Comparison of ENCODE assay signal across 13 mouse cellular contexts in genomic region chr17:63496153-63496552, GRCm38 (mm10). TPM values are rescaled to one million over a fixed set of nuclear protein-coding genes. Genes with fewer than 3 reads are reported as not detected.
A peak's percentile ranks its signal among the peaks of the same experiment; 100 is the strongest.
DNase-seq lines count a peak whose midpoint lies in the region; ATAC-seq lines count a peak whose summit lies in the region.
"Had no signal": no experiment of that assay in that cellular context is flagged by ENCODE, and none has a peak within 500 bp of the region (broad histone marks: within the 10 kb centered on the region; RNA-seq: fewer than 3 reads in every experiment).

No protein-coding gene starts in this region.

- no peaks in the 10 kb centered on the region for H3K9me3 ChIP-seq in embryonic facial prominence, embryonic 12.5 days
- H3K9me3 ChIP-seq in embryonic facial prominence, embryonic 10.5 days, result no peaks in the 10 kb centered on the region
- H3K9me3 ChIP-seq in hindbrain, embryonic 15.5 days, result no peaks in the 10 kb centered on the region
- H3K9me3 ChIP-seq in hindbrain, embryonic 12.5 days (replicated peaks), result no peaks in the 10 kb centered on the region
- no peaks in the 10 kb centered on the region for H3K9me3 ChIP-seq in lung, embryonic 16.5 days (ENCODE audit: control insufficient read depth, low read length)
- H3K9me3 ChIP-seq in midbrain, embryonic 16.5 days (replicated peaks; ENCODE audit: control insufficient read depth, low read length, poor library complexity, severe bottlenecking), result no peaks in the 10 kb centered on the region

- H3K4me2 ChIP-seq in embryonic facial prominence, embryonic 12.5 days (replicated peaks), result 0 out of 2 replicates have a peak overlapping the region, but pooled peaks have one; percentile 9
- H3K4me2 ChIP-seq in hindbrain, embryonic 15.5 days, result peak overlapping the region; percentile 2; the same call in 1 of the 2 replicates
- H3K4me2 ChIP-seq in hindbrain, embryonic 12.5 days (replicated peaks), result no peak overlapping the region
- H3K4me2 ChIP-seq in lung, embryonic 16.5 days (ENCODE audit: low read depth, low read length), result 0 out of 2 replicates have a peak overlapping the region, but pooled peaks have one; percentile 6
- peak overlapping the region; percentile 13 for H3K4me2 ChIP-seq in midbrain, embryonic 16.5 days (ENCODE audit: low read length)

- no peak for DNase-seq in embryonic facial prominence, embryonic 10.5 days (ENCODE audit: low spot score)
- no peak for DNase-seq in lung, postnatal 25 days (ENCODE audit: low spot score)
- DNase-seq in right cerebral cortex, adult 18-20 months, result no peak
- DNase-seq: adrenal gland, postnatal 14 days; cerebellum, postnatal 36 days; heart, postnatal 36 days; right cerebral cortex, postnatal 25 days; thymus, postnatal 14 days had no signal

- H3K4me3 ChIP-seq in embryonic facial prominence, embryonic 12.5 days, result no peak overlapping the region
- no peak overlapping the region for H3K4me3 ChIP-seq in embryonic facial prominence, embryonic 10.5 days
- no peak overlapping the region for H3K4me3 ChIP-seq in hindbrain, embryonic 15.5 days
- no peak overlapping the region for H3K4me3 ChIP-seq in hindbrain, embryonic 12.5 days
- no peak overlapping the region for H3K4me3 ChIP-seq in lung, embryonic 16.5 days (ENCODE audit: low read length)
- H3K4me3 ChIP-seq in midbrain, embryonic 16.5 days (ENCODE audit: low read depth, low read length), result no peak overlapping the region

- peaks cover 33% of the 10 kb centered on the region for H3K4me1 ChIP-seq in embryonic facial prominence, embryonic 12.5 days
- H3K4me1 ChIP-seq in embryonic facial prominence, embryonic 10.5 days, result peaks cover 49% of the 10 kb centered on the region
- H3K4me1 ChIP-seq in hindbrain, embryonic 15.5 days (replicated peaks), result peaks cover 66% of the 10 kb centered on the region
- peaks cover 38% of the 10 kb centered on the region for H3K4me1 ChIP-seq in hindbrain, embryonic 12.5 days
- peaks cover 49% of the 10 kb centered on the region for H3K4me1 ChIP-seq in lung, embryonic 16.5 days (replicated peaks; ENCODE audit: control insufficient read depth, insufficient read depth, low read length)
- H3K4me1 ChIP-seq in midbrain, embryonic 16.5 days (ENCODE audit: control insufficient read depth, insufficient read depth, low read length), result peaks cover 55% of the 10 kb centered on the region

- H3K9ac ChIP-seq in embryonic facial prominence, embryonic 12.5 days, result no peak overlapping the region
- H3K9ac ChIP-seq in hindbrain, embryonic 15.5 days, result no peak overlapping the region
- no peak overlapping the region for H3K9ac ChIP-seq in hindbrain, embryonic 12.5 days
- H3K9ac ChIP-seq in lung, embryonic 16.5 days (ENCODE audit: low read length), result peak overlapping the region; percentile 15; the same call in 1 of the 2 replicates
- no peak overlapping the region for H3K9ac ChIP-seq in midbrain, embryonic 16.5 days (ENCODE audit: low read depth, low read length)

- H3K27ac ChIP-seq in embryonic facial prominence, embryonic 12.5 days, result no peak overlapping the region
- no peak overlapping the region for H3K27ac ChIP-seq in embryonic facial prominence, embryonic 10.5 days (replicated peaks)
- no peak overlapping the region for H3K27ac ChIP-seq in hindbrain, embryonic 15.5 days (replicated peaks)
- no peak overlapping the region for H3K27ac ChIP-seq in hindbrain, embryonic 12.5 days
- no peak overlapping the region for H3K27ac ChIP-seq in lung, embryonic 16.5 days (ENCODE audit: low read length)
- H3K27ac ChIP-seq in midbrain, embryonic 16.5 days (ENCODE audit: low read length), result no peak overlapping the region

- H3K27me3 ChIP-seq in embryonic facial prominence, embryonic 12.5 days, result no peaks in the 10 kb centered on the region
- no peaks in the 10 kb centered on the region for H3K27me3 ChIP-seq in embryonic facial prominence, embryonic 10.5 days (replicated peaks; ENCODE audit: low read depth, poor library complexity, severe bottlenecking)
- H3K27me3 ChIP-seq in hindbrain, embryonic 15.5 days, result no peaks in the 10 kb centered on the region
- H3K27me3 ChIP-seq in hindbrain, embryonic 12.5 days, result no peaks in the 10 kb centered on the region
- no peaks in the 10 kb centered on the region for H3K27me3 ChIP-seq in lung, embryonic 16.5 days (ENCODE audit: control insufficient read depth, insufficient read depth, low read depth, low read length)
- no peaks in the 10 kb centered on the region for H3K27me3 ChIP-seq in midbrain, embryonic 16.5 days (ENCODE audit: control insufficient read depth, insufficient read depth, low read depth, low read length)

- WGBS in embryonic facial prominence, embryonic 12.5 days, result 35% methylated on average over 5 of the region's 5 CpGs
- WGBS in embryonic facial prominence, embryonic 10.5 days, result 47% methylated on average over 5 of the region's 5 CpGs
- 60% methylated on average over 5 of the region's 5 CpGs for WGBS in hindbrain, embryonic 15.5 days
- 66% methylated on average over 5 of the region's 5 CpGs for WGBS in hindbrain, embryonic 12.5 days
- 35% methylated on average over 5 of the region's 5 CpGs for whole genome bisulfite sequencing in lung, embryonic 16.5 days
- 51% methylated on average over 5 of the region's 5 CpGs for WGBS in midbrain, embryonic 16.5 days

- ATAC-seq in embryonic facial prominence, embryonic 12.5 days (ENCODE audit: insufficient number of reproducible peaks, insufficient read depth, low FRiP score, low TSS enrichment), result no peak
- ATAC-seq in hindbrain, embryonic 15.5 days (ENCODE audit: low FRiP score, low read depth), result no peak
- ATAC-seq in hindbrain, embryonic 12.5 days (ENCODE audit: low FRiP score), result no peak
- no peak for ATAC-seq in lung, embryonic 16.5 days (ENCODE audit: low read depth)
- no peak for ATAC-seq in midbrain, embryonic 16.5 days

- no peaks in the 10 kb centered on the region for H3K36me3 ChIP-seq in embryonic facial prominence, embryonic 12.5 days
- H3K36me3 ChIP-seq in embryonic facial prominence, embryonic 10.5 days (replicated peaks), result 0 out of 2 replicates have a peak, but pooled peaks cover 3% of the 10 kb centered on the region
- H3K36me3 ChIP-seq in hindbrain, embryonic 15.5 days, result no peaks in the 10 kb centered on the region
- no peaks in the 10 kb centered on the region for H3K36me3 ChIP-seq in hindbrain, embryonic 12.5 days
- H3K36me3 ChIP-seq in lung, embryonic 16.5 days (ENCODE audit: control insufficient read depth, insufficient read depth, low read length), result no peaks in the 10 kb centered on the region
- H3K36me3 ChIP-seq in midbrain, embryonic 16.5 days (ENCODE audit: control insufficient read depth, insufficient read depth, low read length), result no peaks in the 10 kb centered on the region

RNA-seq across cellular contexts. Expression of gene Fbxl17, which starts 3.7 kb away (rescaled TPM):
- polyA plus RNA-seq in embryonic facial prominence, embryonic 12.5 days (2016; fragmentation: Nextera tagmentation; extraction: Ambion mirVana), result 7.9 and 8.8 TPM in 2 replicates
- polyA plus RNA-seq in embryonic facial prominence, embryonic 10.5 days (2016; fragmentation: Nextera tagmentation; extraction: Ambion mirVana), result 3.4 and 3.8 TPM in 2 replicates
- 13.6 and 32.0 TPM in 2 replicates for polyA plus RNA-seq in hindbrain, embryonic 15.5 days (2015; fragmentation: Nextera tagmentation; extraction: Ambion mirVana)
- polyA plus RNA-seq in hindbrain, embryonic 12.5 days (2016; fragmentation: Nextera tagmentation; extraction: Ambion mirVana), result 10.3 and 10.4 TPM in 2 replicates
- 3.8 and 4.4 TPM in 2 replicates for polyA plus RNA-seq in lung, embryonic 16.5 days (2015; fragmentation: Nextera tagmentation; extraction: Ambion mirVana)
- 22.1 and 22.7 TPM in 2 replicates for polyA plus RNA-seq in midbrain, embryonic 16.5 days (2015; fragmentation: Nextera tagmentation; extraction: Ambion mirVana)
